12 mouse cellular contexts compared by ENCODE assay signal in genomic region chr4:139199126-139199525, GRCm38 (mm10). TPM values are rescaled to one million over a fixed set of nuclear protein-coding genes. Genes with fewer than 3 reads are reported as not detected.
A peak's percentile ranks its signal among the peaks of the same experiment; 100 is the strongest.
DNase-seq lines count a peak whose midpoint lies in the region; ATAC-seq and TF ChIP-seq lines count a peak whose summit lies in the region.
"Had no signal": no experiment of that assay in that cellular context is flagged by ENCODE, and none has a peak within 500 bp of the region (broad histone marks: within the 10 kb centered on the region; RNA-seq: fewer than 3 reads in every experiment).

No protein-coding gene starts in this region.

- H3K36me3 ChIP-seq in intestine, embryonic 14.5 days (ENCODE audit: control insufficient read depth, insufficient read depth, low read length): peaks cover 29% of the 10 kb centered on the region; the same call in 1 of the 2 replicates
- H3K36me3 ChIP-seq in intestine, postnatal 0 days (ENCODE audit: control insufficient read depth, insufficient read depth): peaks cover 8% of the 10 kb centered on the region; the same call in 1 of the 2 replicates
- H3K36me3 ChIP-seq in megakaryocyte, embryonic 14.5 days (replicated peaks; ENCODE audit: low read length): peaks cover 88% of the 10 kb centered on the region

- H3K9ac ChIP-seq in intestine, embryonic 14.5 days (ENCODE audit: low read length): no peak overlapping the region
- no peak overlapping the region for H3K9ac ChIP-seq in intestine, postnatal 0 days (ENCODE audit: low read depth, low read length)
- H3K9ac ChIP-seq: embryonic facial prominence, embryonic 15.5 days; limb, embryonic 15.5 days had no signal

- peaks cover 44% of the 10 kb centered on the region for H3K4me1 ChIP-seq in intestine, embryonic 14.5 days (replicated peaks; ENCODE audit: control insufficient read depth, insufficient read depth, low read length)
- peaks cover 3% of the 10 kb centered on the region for H3K4me1 ChIP-seq in intestine, postnatal 0 days (replicated peaks; ENCODE audit: control insufficient read depth, insufficient read depth, low read length)
- H3K4me1 ChIP-seq in embryonic fibroblast, embryonic 13.5 days (ENCODE audit: control insufficient read depth, insufficient read depth, low read length): peaks cover 41% of the 10 kb centered on the region
- H3K4me1 ChIP-seq in megakaryocyte, embryonic 14.5 days: peaks cover 100% of the 10 kb centered on the region

- no peak for DNase-seq in intestine, embryonic 14.5 days (ENCODE audit: low spot score)
- no peak for DNase-seq in retina, embryonic 14.5 days (ENCODE audit: low spot score)
- DNase-seq in kidney, postnatal 14 days: no peak
- no peak for DNase-seq in ovary, postnatal 10 days (ENCODE audit: low spot score)
- DNase-seq: cerebellum, adult 9-11 months; gastrocnemius, postnatal 10 days had no signal

- no peak overlapping the region for H3K4me3 ChIP-seq in intestine, embryonic 14.5 days (ENCODE audit: low read depth, low read length)
- H3K4me3 ChIP-seq in intestine, postnatal 0 days (ENCODE audit: low read depth, low read length): no peak overlapping the region
- no peak overlapping the region for H3K4me3 ChIP-seq in embryonic fibroblast, embryonic 13.5 days (ENCODE audit: insufficient read depth, low read length)
- peak overlapping the region; percentile 85 for H3K4me3 ChIP-seq in megakaryocyte, embryonic 14.5 days (replicated peaks)
- H3K4me3 ChIP-seq: embryonic facial prominence, embryonic 15.5 days; limb, embryonic 15.5 days had no signal

- WGBS in intestine, embryonic 14.5 days: 91% methylated on average over 9 of the region's 9 CpGs
- WGBS in intestine, postnatal 0 days: 84% methylated on average over 9 of the region's 9 CpGs

- H3K4me2 ChIP-seq in intestine, embryonic 14.5 days (ENCODE audit: low read length): no peak overlapping the region
- H3K4me2 ChIP-seq in intestine, postnatal 0 days (replicated peaks; ENCODE audit: low read depth): no peak overlapping the region
- H3K4me2 ChIP-seq: embryonic facial prominence, embryonic 15.5 days; limb, embryonic 15.5 days had no signal

- no peak for TF ChIP-seq CTCF in intestine, postnatal 0 days (IDR thresholded peaks at IDR 0.05; ENCODE audit: low read depth)
- TF ChIP-seq CTCF in embryonic fibroblast, embryonic 13.5 days (IDR thresholded peaks at IDR 0.05; ENCODE audit: borderline replicate concordance, insufficient read depth, low read length): no peak

- no peaks in the 10 kb centered on the region for H3K9me3 ChIP-seq in intestine, embryonic 14.5 days (ENCODE audit: control insufficient read depth, low read length)
- no peaks in the 10 kb centered on the region for H3K9me3 ChIP-seq in intestine, postnatal 0 days (ENCODE audit: control insufficient read depth)
- no peaks in the 10 kb centered on the region for H3K9me3 ChIP-seq in megakaryocyte, embryonic 14.5 days
- H3K9me3 ChIP-seq: embryonic facial prominence, embryonic 15.5 days; limb, embryonic 15.5 days had no signal

- no peaks in the 10 kb centered on the region for H3K27me3 ChIP-seq in intestine, embryonic 14.5 days (replicated peaks; ENCODE audit: control insufficient read depth, insufficient read depth, low read length)
- no peaks in the 10 kb centered on the region for H3K27me3 ChIP-seq in intestine, postnatal 0 days (replicated peaks; ENCODE audit: control insufficient read depth, insufficient read depth, low read length)
- H3K27me3 ChIP-seq in megakaryocyte, embryonic 14.5 days (replicated peaks): no peaks in the 10 kb centered on the region
- H3K27me3 ChIP-seq: embryonic facial prominence, embryonic 15.5 days; limb, embryonic 15.5 days had no signal

- H3K27ac ChIP-seq in intestine, embryonic 14.5 days (ENCODE audit: low read depth): 0 out of 2 replicates have a peak overlapping the region, but pooled peaks have one; percentile 1
- no peak overlapping the region for H3K27ac ChIP-seq in intestine, postnatal 0 days (ENCODE audit: low read depth, low read length)
- H3K27ac ChIP-seq in embryonic fibroblast, embryonic 13.5 days (ENCODE audit: insufficient read depth, low read length): peak overlapping the region; percentile 8; the same call in 1 of the 2 replicates
- H3K27ac ChIP-seq: embryonic facial prominence, embryonic 15.5 days; limb, embryonic 15.5 days had no signal

- TF ChIP-seq POLR2A in embryonic fibroblast, embryonic 13.5 days (IDR thresholded peaks at IDR 0.05; ENCODE audit: low read depth, low read length): no peak

- ATAC-seq in intestine, embryonic 14.5 days (replicated peaks; ENCODE audit: low FRiP score, low TSS enrichment, low read depth): no peak
- ATAC-seq in intestine, postnatal 0 days: no peak
- peak; percentile 55 for ATAC-seq in CD4-positive, CD25-positive, alpha-beta regulatory T cell, adult 4 months

RNA-seq across cellular contexts. Expression of gene Capzb, which starts 6.4 kb away (rescaled TPM):
- polyA plus RNA-seq in intestine, embryonic 14.5 days (2014; fragmentation: Nextera tagmentation; extraction: Ambion mirVana): 313 and 325 TPM in 2 replicates
- 299 and 306 TPM in 2 replicates for polyA plus RNA-seq in intestine, postnatal 0 days (2015; fragmentation: Nextera tagmentation; extraction: Ambion mirVana)
- polyA plus RNA-seq in CD4-positive, CD25-positive, alpha-beta regulatory T cell, adult 4 months (2017; shearing (Covaris generic)): 100 to 1,000 TPM; 479 to 616 TPM
- 355 and 440 TPM in 2 replicates for polyA plus RNA-seq in embryonic fibroblast, embryonic 13.5 days (2011; ENCODE audit: insufficient read length, low read depth, missing spikeins)
- polyA plus RNA-seq in megakaryocyte, embryonic 14.5 days (2012; ENCODE audit: insufficient read depth, low replicate concordance): 104 and 238 TPM in 2 replicates
